Comparison of ENCODE assay signal across 18 mouse cellular contexts in the genomic region with DNA sequence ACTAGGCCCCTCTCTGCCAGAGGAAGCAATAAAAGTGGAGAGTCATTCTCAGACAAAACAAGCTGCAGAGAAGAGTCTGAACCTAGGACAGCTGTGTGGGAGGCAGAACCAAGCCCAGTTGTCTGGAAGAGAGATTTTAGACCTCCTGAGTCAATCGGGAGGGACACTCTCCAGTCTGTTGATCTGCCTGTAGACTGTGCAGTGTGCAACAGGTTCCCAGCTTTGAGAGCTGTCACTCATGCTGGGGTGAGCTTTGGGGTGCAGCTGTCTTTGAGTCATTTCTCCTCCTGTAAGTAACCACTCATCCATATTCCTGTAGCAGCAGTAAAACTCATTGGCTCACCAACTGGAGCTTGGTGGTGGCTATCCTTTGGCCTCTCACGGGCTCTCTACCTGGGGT. TPM values are rescaled to one million over a fixed set of nuclear protein-coding genes. Genes with fewer than 3 reads are reported as not detected.
"Had no signal": no experiment of that assay in that cellular context is flagged by ENCODE, and none has a peak within 500 bp of the region (broad histone marks: within the 10 kb centered on the region; RNA-seq: fewer than 3 reads in every experiment).

No protein-coding gene starts in this region.

- H3K4me1 ChIP-seq: lung, embryonic 15.5 days; midbrain, embryonic 13.5 days; midbrain, embryonic 15.5 days; neural tube, embryonic 12.5 days; stomach, embryonic 15.5 days had no signal

- H3K4me3 ChIP-seq: lung, embryonic 15.5 days; megakaryocyte, embryonic 14.5 days; midbrain, embryonic 13.5 days; midbrain, embryonic 15.5 days; neural tube, embryonic 12.5 days; stomach, embryonic 15.5 days had no signal

- H3K4me2 ChIP-seq: lung, embryonic 15.5 days; midbrain, embryonic 11.5 days; midbrain, embryonic 13.5 days; midbrain, embryonic 15.5 days; neural tube, embryonic 12.5 days; stomach, embryonic 15.5 days had no signal

- ATAC-seq: lung, postnatal 0 days; midbrain, embryonic 13.5 days; midbrain, embryonic 15.5 days had no signal

- H3K27me3 ChIP-seq: lung, embryonic 15.5 days; megakaryocyte, embryonic 14.5 days; midbrain, embryonic 13.5 days; neural tube, embryonic 12.5 days; stomach, embryonic 15.5 days had no signal

- H3K9ac ChIP-seq: lung, embryonic 15.5 days; midbrain, embryonic 13.5 days; midbrain, embryonic 15.5 days; neural tube, embryonic 12.5 days; stomach, embryonic 15.5 days had no signal

- H3K9me3 ChIP-seq: lung, embryonic 15.5 days; midbrain, embryonic 13.5 days; midbrain, embryonic 15.5 days; neural tube, embryonic 12.5 days; stomach, embryonic 15.5 days had no signal

- DNase-seq: lung, adult 2 months; lung, postnatal 14 days; lung, postnatal 36 days; right cerebral cortex, postnatal 14 days; thymus, adult 2 months; thymus, postnatal 25 days; thymus, postnatal 4 days had no signal

- H3K36me3 ChIP-seq: lung, embryonic 15.5 days; midbrain, embryonic 13.5 days; midbrain, embryonic 15.5 days; neural tube, embryonic 12.5 days; stomach, embryonic 15.5 days had no signal

- H3K27ac ChIP-seq: lung, embryonic 15.5 days; macrophage; midbrain, embryonic 13.5 days; midbrain, embryonic 15.5 days; neural tube, embryonic 12.5 days; stomach, embryonic 15.5 days; stomach, postnatal 0 days had no signal

RNA-seq across cellular contexts. Expression of gene Prokr2, which starts 33.2 kb away (rescaled TPM):
- polyA plus RNA-seq: lung, adult 2 months; lung, postnatal 0 days; macrophage; stomach, postnatal 0 days; urinary bladder, adult 2 months had no signal
